ENCODE assay signal across 8 mouse cellular contexts in genomic region chr10:11280578-11281463, GRCm38 (mm10). TPM values are rescaled to one million over a fixed set of nuclear protein-coding genes. Genes with fewer than 3 reads are reported as not detected.
DNase-seq lines count a peak whose midpoint lies in the region; ATAC-seq and TF ChIP-seq lines count a peak whose summit lies in the region.

Fbxo30 (plus strand) TSS chr10:11281330.

- 0 out of 2 replicates have a peak, but pooled peaks have one; percentile 52 for TF ChIP-seq CTCF in olfactory bulb, adult 2 months (IDR thresholded peaks at IDR 0.05; ENCODE audit: insufficient read depth, low read depth, low read length)

- peak within 1 kb of the TSS; percentile 94 for H3K4me3 ChIP-seq in hindbrain, embryonic 10.5 days
- peak within 1 kb of the TSS; percentile 96 for H3K4me3 ChIP-seq in lung, embryonic 15.5 days
- H3K4me3 ChIP-seq in olfactory bulb, adult 2 months (ENCODE audit: insufficient read depth, low read depth, low read length) = peak within 1 kb of the TSS; percentile 69

- peak; percentile 94 for TF ChIP-seq POLR2A in olfactory bulb, adult 2 months (IDR thresholded peaks at IDR 0.05; ENCODE audit: insufficient read depth, low read depth, low read length)

- under 1% methylated on average over 93 of the region's 93 CpGs for WGBS in hindbrain, embryonic 10.5 days
- under 1% methylated on average over 79 of the region's 93 CpGs for WGBS in lung, embryonic 15.5 days
- under 1% methylated on average over 83 of the region's 93 CpGs for WGBS in olfactory bulb, adult 2 months

- peak within 1 kb of the TSS; percentile 97 for H3K9ac ChIP-seq in lung, embryonic 15.5 days

- H3K9me3 ChIP-seq in hindbrain, embryonic 10.5 days = no peaks in the 10 kb centered on the region
- H3K9me3 ChIP-seq in lung, embryonic 15.5 days = no peaks in the 10 kb centered on the region

- peaks cover 11% of the 10 kb centered on the region; the same call in 1 of the 2 replicates for H3K4me1 ChIP-seq in hindbrain, embryonic 10.5 days (replicated peaks)
- peaks cover 5% of the 10 kb centered on the region for H3K4me1 ChIP-seq in lung, embryonic 15.5 days
- peaks cover 4% of the 10 kb centered on the region; the same call in 1 of the 2 replicates for H3K4me1 ChIP-seq in olfactory bulb, adult 2 months (ENCODE audit: control insufficient read depth, insufficient read depth, low read length)

- peaks cover 7% of the 10 kb centered on the region for H3K36me3 ChIP-seq in hindbrain, embryonic 10.5 days
- no peaks in the 10 kb centered on the region for H3K36me3 ChIP-seq in lung, embryonic 15.5 days

- peak; percentile 86 for ATAC-seq in frontal cortex, adult (ENCODE audit: low TSS enrichment)
- peak; percentile 95 for ATAC-seq in lung, embryonic 15.5 days (ENCODE audit: borderline replicate concordance, extremely low read depth, low FRiP score, low TSS enrichment)

- DNase-seq in MN1 (ENCODE audit: low spot score) = peak; percentile 97
- peak; percentile 94 for DNase-seq in cerebellum, adult 9-10 months
- DNase-seq in hindbrain, embryonic 10.5 days (ENCODE audit: low spot score) = peak; percentile 90
- peak; percentile 69 for DNase-seq in layer of hippocampus, adult 9-10 months (ENCODE audit: low spot score)
- peak; percentile 75 to 81 for DNase-seq in thymus, adult 18-20 months

- H3K27me3 ChIP-seq in hindbrain, embryonic 10.5 days (ENCODE audit: insufficient read depth, poor library complexity, severe bottlenecking) = no peaks in the 10 kb centered on the region
- no peaks in the 10 kb centered on the region for H3K27me3 ChIP-seq in lung, embryonic 15.5 days

- H3K27ac ChIP-seq in hindbrain, embryonic 10.5 days = peak within 1 kb of the TSS; percentile 99
- peak within 1 kb of the TSS; percentile 98 for H3K27ac ChIP-seq in lung, embryonic 15.5 days
- peak within 1 kb of the TSS; percentile 93 for H3K27ac ChIP-seq in olfactory bulb, adult 2 months (ENCODE audit: insufficient read depth, low read depth, low read length)

- peak within 1 kb of the TSS; percentile 96 for H3K4me2 ChIP-seq in lung, embryonic 15.5 days

RNA-seq across cellular contexts. Expression of gene Fbxo30, which starts in this region (rescaled TPM):
- polyA plus RNA-seq in hindbrain, embryonic 10.5 days (2016; fragmentation: Nextera tagmentation; extraction: Ambion mirVana) = 35.5 and 48.4 TPM in 2 replicates
- polyA plus RNA-seq in lung, embryonic 15.5 days (2015; fragmentation: Nextera tagmentation; extraction: Ambion mirVana) = 33.9 and 36.1 TPM in 2 replicates
- polyA plus RNA-seq in olfactory bulb, adult 2 months (2012; ENCODE audit: insufficient read depth, insufficient read length, low replicate concordance, missing spikeins) = not detected in 2 replicates

Comparison
In these comparisons a context has a peak if more than half of its experiments do, and no peak if none do; other contexts are left out.
1. Peak in every context shown above with its lines: DNase-seq, ATAC-seq, H3K4me3 ChIP-seq and H3K27ac ChIP-seq.
2. RNA of gene Fbxo30 (polyA plus RNA-seq): 33.9 to 36.1 TPM in lung, embryonic 15.5 days and 35.5 to 48.4 TPM in hindbrain, embryonic 10.5 days; not detected in olfactory bulb, adult 2 months; every median in the first group is over 10 times any median in the second.